Mouse (Mus musculus) heart, adult 8-10 months (tissue): Measurements from ENCODE around the gene Bdkrb2. TPM values are rescaled to one million over a fixed set of nuclear protein-coding genes. Genes with fewer than 3 reads are reported as not detected.

Source experiments
- DNase-seq: peaks from one replicate; pipeline ENCODE4 v3.0.0; 2022; ENCODE audit warnings: low spot score
- total RNA-seq, 4 experiments: library from RNA; stranded (reverse); gene quantifications; 2 replicates each; pipeline ENCODE4 v1.2.4; 2022

Gene Bdkrb2
- total RNA-seq, 4 experiments from 2014 or later = 0.26 to 0.44 (median 0.33) TPM

- no peak for DNase-seq
Measured at GRCm38 (mm10) chr12:105590786-105591185, 27.8 kb downstream of the Bdkrb2 start.

GRCm38 (mm10) chr12:105592361-105592761 lies 29.3 kb downstream of the Bdkrb2 start:
- DNase-seq = no peak

- no peak for DNase-seq
Measured at GRCm38 (mm10) chr12:105593471-105593870, 30.4 kb downstream of the Bdkrb2 start.

GRCm38 (mm10) chr12:105597135-105597534 lies 34.1 kb downstream of the Bdkrb2 start:
- no peak for DNase-seq

- DNase-seq = no peak
Measured at GRCm38 (mm10) chr12:105598503-105598902, 35.5 kb downstream of the Bdkrb2 start.

- DNase-seq = no peak
Measured at GRCm38 (mm10) chr12:105599098-105599497, 36.1 kb downstream of the Bdkrb2 start.

GRCm38 (mm10) chr12:105601586-105601985 lies 38.6 kb downstream of the Bdkrb2 start:
- no peak for DNase-seq

GRCm38 (mm10) chr12:105602581-105603210 lies 39.7 kb downstream of the Bdkrb2 start, which contains the start of gene Bdkrb1:
Gene Bdkrb1, plus strand, starts transcription at chr12:105603085.
- DNase-seq = no peak

GRCm38 (mm10) chr12:105603904-105604303 lies 40.9 kb downstream of the Bdkrb2 start:
- DNase-seq = no peak

GRCm38 (mm10) chr12:105605212-105605611 lies 42.2 kb downstream of the Bdkrb2 start:
- DNase-seq = no peak

- DNase-seq = no peak
Measured at GRCm38 (mm10) chr12:105606881-105607280, 43.9 kb downstream of the Bdkrb2 start.

- no peak for DNase-seq
Measured at GRCm38 (mm10) chr12:105611045-105611444, 48.0 kb downstream of the Bdkrb2 start.

GRCm38 (mm10) chr12:105611748-105612147 lies 48.7 kb downstream of the Bdkrb2 start:
- peak; percentile 16 for DNase-seq

GRCm38 (mm10) chr12:105613559-105613958 lies 50.5 kb downstream of the Bdkrb2 start:
- DNase-seq = no peak

GRCm38 (mm10) chr12:105622048-105622447 lies 59.0 kb downstream of the Bdkrb2 start:
- DNase-seq = no peak

- DNase-seq = no peak
Measured at GRCm38 (mm10) chr12:105622981-105623539, 60.0 kb downstream of the Bdkrb2 start.

GRCm38 (mm10) chr12:105625798-105626197 lies 62.8 kb downstream of the Bdkrb2 start:
- DNase-seq = no peak

GRCm38 (mm10) chr12:105634374-105635067 lies 71.5 kb downstream of the Bdkrb2 start:
- no peak for DNase-seq

GRCm38 (mm10) chr12:105636551-105636950 lies 73.5 kb downstream of the Bdkrb2 start:
- DNase-seq = no peak

GRCm38 (mm10) chr12:105637554-105637953 lies 74.5 kb downstream of the Bdkrb2 start:
- DNase-seq = no peak

GRCm38 (mm10) chr12:105642770-105643321 lies 79.8 kb downstream of the Bdkrb2 start:
- DNase-seq = no peak
